Mouse (Mus musculus) small intestine, adult 2 months (tissue): ENCODE results near the gene Dtnbp1.

Experiments
- CTCF ChIP-seq: fragments of 200-500 bp; IDR thresholded peaks from 2 replicates; pipeline ENCODE4 v1.5.1; 2012; ENCODE audit warnings: low read depth, mild to moderate bottlenecking, control low read depth, inconsistent platforms, low read length, moderate library complexity, mixed read lengths; ENCODE audit not compliant: insufficient replicate concordance, insufficient read length; ENCODE audit errors: extremely low read depth
- POLR2A ChIP-seq: fragments of 200-500 bp; IDR thresholded peaks from 2 replicates; pipeline ENCODE4 v1.6.1; 2012; ENCODE audit warnings: low read depth, mild to moderate bottlenecking, control low read depth, inconsistent platforms, low read length, moderate library complexity

GRCm38 (mm10) chr13:44991936-44992335 lies 10.0 kb downstream of the Dtnbp1 start:
- no peak for TF ChIP-seq POLR2A
- TF ChIP-seq CTCF: no peak
